Mouse (Mus musculus): ENCODE results near the gene Reep6. TPM values are rescaled to one million over a fixed set of nuclear protein-coding genes. Genes with fewer than 3 reads are reported as not detected.
A peak's percentile ranks its signal among the peaks of the same experiment; 100 is the strongest.

Reep6 gene
- total RNA-seq (2022) = 10 to 100 TPM; 12.0 to 14.8 (median 13.6) TPM

DNA sequence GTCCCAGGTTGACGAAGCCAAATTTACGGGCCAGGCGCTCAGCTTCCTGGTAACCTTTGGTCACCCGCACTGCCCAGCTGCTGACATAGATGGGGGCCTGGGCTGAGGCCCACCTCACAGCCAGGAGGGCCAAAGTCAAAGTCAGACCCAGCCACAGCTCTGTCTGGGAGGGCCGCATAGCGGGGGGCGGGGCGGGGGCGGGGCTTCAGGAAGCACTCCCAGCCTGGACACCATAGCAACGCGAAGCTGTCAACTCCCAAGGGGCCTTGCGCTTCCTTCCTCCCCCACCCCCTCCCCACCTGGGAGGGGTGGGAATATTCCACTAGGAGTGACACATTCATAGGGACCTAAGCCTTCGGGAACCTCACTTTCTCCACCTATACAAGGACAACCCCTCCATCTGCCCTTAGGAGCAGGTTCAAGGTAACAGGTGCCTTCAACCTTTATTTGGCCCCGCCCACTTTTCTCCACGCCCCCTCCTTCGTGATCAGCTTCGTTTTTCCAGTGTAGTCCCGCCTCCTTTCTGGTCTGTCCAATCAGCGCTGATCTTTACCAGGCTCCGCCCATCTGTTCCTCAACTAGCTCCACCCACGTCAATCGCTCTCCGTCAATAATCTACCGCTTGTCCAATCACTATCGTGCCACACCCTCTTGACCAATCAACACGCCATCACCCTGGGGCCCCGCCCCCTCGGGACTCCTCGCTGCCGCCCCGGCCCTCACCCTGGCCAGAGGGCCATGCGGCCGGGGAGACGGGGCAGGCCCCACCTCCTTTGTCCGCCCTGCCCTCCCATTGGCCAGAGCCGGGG lies at the start of gene Reep6, which contains the start of gene Pcsk4:
Gene Reep6, plus strand, starts transcription at position 681 of the 809 bp plus-strand sequence.
Gene Pcsk4, minus strand, starts transcription at position 226 of the 809 bp plus-strand sequence.
- DNase-seq (ENCODE audit: low spot score in 2 of 2) = peak; percentile 91 to 98

DNA sequence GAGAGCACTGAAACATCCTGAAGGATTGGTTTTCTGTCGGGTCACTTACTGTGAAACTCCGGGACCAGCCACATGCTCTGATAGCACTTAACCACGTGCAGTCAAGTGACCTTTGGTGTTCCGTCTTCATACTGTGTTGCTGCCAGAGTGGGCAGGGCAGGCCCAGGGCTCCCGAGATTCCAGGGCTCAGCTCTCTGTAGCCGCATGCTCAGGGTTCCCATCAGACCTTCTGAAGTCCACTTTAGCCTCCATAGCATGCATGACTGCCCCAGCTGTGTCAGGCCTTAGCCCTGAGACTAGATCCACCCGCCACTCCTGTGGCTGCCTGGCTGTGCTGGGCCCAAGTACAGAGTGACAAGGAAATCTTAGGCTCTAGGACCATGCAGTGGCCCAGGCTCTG lies 48.4 kb upstream of the Reep6 start:
- no peak for DNase-seq (ENCODE audit: low spot score in 2 of 2)

DNA sequence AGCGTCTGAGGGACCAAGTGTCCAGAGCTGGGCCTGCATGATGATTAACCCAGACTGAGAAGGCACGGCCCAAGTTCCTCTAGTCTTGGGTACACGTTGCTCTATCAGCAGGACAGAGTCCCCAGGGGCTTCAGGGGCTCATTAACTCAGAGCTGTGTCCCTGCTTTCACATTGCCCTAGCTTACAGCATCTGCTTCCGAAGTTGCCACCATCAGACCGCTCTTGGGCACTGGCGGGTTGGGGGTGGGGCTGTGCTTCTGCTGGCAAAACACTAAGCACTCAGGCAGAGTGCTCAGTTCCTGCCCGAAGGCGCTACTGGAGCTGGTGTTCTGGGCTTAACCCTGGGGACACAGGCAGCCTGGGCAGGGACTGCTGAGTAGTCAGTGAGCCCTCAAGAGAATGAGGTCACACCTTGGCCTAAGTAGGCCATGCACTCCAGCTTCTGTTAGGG lies 47.8 kb upstream of the Reep6 start:
- DNase-seq (ENCODE audit: low spot score in 2 of 2) = no peak

DNA sequence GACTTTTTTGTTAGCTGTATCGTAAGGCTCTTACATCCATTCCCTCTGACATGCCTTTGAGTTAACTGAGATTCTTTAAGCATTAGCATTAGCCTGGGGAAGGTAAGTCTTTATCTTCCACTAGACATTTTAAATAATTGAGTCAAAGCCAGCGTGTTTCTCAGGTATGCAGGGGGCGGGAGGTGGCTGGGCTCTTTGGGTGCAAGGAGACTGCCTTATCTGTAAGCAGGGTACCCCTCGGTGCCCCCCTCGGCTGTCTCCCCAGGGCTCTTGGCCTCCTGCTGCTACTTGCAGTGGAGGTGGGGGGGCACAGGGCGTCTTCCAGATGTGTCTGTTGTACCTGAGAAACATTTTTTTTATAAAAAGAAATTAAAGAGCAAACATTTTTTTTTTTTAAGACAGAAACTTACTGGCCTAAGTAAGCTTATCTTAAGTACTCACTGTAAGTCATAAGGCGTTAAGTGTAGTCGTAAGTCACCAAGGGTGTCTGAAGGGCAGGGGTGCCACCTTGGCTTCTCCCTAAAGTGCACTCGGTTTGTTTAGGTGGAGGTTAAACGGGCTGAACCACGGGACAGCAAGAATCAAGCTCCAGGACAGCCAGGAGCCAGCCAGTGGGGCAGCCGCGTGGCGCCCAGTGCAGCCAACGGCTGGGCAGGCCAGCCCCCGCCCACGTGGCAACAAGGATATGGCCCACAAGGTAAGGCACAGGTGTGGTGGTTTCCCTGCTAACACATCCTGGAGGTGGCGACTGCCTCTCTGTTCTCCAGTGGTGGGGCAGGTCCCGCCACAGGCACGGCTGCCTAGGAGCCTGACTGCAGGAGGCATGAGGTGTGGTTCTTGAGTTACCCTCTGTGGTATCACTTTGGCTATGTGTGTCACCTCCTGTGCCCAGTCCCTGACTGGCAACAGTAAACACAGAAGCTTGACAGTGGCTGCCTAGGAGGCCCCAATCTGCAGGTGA lies 47.0 kb upstream of the Reep6 start:
- no peak for DNase-seq (ENCODE audit: low spot score in 2 of 2)

DNA sequence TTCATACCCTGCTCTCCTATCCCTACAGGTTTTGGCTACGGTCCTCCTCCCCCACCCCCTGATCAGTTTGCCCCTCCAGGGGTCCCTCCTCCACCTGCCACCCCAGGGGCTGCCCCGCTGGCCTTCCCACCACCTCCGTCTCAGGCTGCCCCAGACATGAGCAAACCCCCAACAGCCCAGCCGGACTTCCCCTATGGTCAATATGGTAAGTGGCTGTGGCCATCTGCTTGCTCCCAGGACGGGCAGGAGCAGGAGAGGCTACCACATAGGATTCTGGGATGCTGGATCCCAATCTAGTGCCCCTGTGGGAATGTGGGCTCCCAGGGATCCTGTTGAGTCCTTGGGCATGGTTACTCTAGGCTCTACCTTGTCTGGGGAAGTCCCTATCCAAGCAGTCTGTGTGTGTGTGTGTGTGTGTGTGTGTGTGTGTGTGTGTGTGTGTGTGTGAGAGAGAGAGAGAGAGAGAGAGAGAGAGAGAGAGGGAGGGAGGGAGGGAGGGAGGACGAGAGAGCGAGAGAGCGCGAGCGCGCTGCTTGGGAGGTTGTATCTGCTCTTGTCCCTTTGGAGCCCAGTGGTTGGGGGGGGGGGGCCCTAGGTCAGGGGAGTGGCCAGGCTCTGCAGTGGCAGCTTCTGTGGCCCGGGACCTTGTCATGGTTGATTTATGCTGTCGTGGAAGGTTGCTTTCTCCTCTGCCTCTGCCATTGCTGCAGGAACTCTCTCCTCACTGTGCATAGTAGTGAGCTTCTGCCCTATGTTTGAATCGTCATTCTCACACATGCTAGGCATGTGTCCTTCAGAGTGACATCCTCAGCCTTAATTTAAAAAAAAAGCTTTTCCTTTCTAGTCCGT lies 44.3 kb upstream of the Reep6 start:
- DNase-seq (ENCODE audit: low spot score in 2 of 2) = no peak

DNA sequence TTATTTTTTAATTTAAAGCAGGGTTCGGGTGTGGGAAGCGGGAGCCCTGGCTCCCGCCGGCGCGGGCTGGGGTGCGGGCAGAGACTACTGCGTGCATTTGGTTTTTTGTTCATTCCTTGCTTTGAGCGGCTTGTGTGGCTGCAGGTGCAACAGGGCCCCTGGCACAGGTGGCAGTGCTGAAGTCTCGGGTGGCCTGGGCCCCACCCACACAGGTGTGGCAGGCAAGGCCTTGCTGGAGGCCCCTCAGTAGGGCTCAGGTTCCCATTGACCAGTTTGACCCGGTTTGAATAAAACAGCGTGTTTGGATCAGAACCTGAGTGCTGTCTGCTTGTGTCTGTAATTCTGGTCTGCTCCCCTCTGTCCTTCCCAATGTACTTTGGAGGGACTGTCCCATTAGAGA lies 41.7 kb upstream of the Reep6 start:
- no peak for DNase-seq (ENCODE audit: low spot score in 2 of 2)

DNA sequence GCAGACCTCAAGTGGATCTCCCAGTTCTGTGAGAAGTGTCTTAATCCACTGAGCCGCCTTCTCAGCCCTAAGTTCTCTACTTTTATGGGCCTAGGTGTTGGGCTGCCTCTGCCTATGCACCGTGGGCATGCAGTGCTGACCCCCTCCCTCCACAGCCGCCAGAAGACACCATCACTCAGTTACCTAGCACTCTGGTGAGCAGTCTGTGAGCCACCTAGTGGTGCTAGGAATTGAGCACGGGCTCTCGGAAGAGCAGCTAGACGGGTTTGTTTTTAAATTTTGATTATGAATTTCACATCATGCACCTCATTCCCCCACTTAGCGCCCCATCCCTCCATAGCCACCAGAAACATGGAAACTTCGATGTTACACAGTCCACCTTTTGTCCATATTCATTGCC lies 41.1 kb upstream of the Reep6 start:
- DNase-seq (ENCODE audit: low spot score in 2 of 2) = no peak

DNA sequence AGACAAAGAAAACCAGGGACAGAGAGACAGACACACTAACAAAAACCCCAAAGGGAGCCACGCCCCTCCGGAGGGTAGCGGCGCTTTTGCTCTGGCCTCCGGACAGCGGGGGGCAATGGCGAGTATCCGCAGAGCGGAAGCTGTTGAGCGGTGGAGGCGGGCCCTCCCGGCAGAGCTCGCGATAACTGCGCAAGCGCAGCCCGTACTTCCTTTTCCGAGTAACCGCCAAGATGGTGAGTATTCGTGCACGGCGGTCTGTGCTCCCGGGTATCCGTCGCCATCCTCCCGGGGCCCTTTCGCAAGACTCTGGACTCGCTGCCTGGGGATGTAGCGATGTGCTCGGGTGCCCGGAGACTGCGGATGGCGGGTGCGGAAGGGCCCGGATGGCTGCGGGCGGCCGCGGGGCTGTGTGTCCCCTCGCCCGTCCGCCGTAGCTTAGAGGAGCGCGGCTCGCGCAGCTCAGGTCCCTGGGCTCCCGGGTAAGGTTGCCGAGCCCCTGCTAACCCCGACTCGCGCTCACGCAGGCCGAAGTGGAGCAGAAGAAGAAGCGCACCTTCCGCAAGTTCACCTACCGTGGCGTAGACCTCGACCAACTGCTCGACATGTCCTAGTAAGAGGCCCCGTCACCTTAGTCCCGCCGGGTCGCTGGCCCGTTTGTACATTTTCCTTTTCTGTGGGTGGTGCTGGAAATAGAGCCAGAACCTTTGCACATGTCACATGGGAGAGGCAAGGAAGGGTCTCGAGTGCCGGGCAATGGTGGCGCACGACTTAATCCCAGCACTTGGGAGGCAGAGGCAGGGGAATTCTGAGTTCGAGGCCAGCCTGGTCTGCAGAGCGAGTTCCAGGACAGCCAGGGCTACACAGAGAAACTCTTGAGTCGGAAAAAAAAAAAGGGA lies 37.3 kb upstream of the Reep6 start, which contains the start of gene Rps15:
Gene Rps15, plus strand, starts transcription at position 203 of the 896 bp plus-strand sequence.
- peak; percentile 81 to 91 for DNase-seq (ENCODE audit: low spot score in 2 of 2)

DNA sequence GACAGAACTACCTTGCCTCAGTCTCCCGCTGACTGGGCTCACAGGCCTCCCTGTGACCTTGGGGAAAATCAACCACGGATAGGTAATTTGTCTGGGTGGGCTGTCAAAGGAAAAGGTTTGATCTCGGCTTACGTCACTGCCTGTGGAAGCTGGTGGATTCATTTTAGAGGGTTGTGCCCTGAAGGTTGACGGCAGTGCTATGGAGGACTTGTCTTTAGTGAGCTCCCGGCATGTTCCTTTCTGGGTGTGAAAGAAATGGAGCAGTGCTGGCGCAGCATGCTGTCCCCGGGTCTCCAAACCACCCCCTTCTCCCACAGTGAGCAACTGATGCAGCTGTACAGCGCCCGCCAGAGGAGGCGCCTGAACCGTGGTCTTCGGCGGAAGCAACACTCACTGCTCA lies 36.4 kb upstream of the Reep6 start:
- no peak for DNase-seq (ENCODE audit: low spot score in 2 of 2)

DNA sequence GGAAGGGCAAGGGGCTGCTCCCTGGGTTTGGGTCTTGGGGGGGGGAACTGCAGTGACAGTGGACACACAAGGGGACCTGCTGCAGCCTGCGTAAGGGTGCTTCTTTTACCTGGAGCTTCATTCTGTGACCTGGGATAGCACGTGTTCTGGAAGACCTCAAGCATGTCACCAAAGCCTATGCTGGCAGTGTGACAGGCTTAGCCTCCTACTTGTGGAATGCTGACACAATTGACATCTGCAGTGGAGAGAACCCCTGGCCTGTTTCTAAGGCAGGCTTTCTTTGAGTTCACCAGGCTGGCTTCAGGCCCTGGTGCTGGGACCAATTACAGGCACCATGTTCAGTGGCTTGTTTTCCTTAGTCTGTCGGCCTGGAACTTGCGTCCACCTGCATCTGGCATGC lies 35.4 kb upstream of the Reep6 start:
- no peak for DNase-seq (ENCODE audit: low spot score in 2 of 2)

DNA sequence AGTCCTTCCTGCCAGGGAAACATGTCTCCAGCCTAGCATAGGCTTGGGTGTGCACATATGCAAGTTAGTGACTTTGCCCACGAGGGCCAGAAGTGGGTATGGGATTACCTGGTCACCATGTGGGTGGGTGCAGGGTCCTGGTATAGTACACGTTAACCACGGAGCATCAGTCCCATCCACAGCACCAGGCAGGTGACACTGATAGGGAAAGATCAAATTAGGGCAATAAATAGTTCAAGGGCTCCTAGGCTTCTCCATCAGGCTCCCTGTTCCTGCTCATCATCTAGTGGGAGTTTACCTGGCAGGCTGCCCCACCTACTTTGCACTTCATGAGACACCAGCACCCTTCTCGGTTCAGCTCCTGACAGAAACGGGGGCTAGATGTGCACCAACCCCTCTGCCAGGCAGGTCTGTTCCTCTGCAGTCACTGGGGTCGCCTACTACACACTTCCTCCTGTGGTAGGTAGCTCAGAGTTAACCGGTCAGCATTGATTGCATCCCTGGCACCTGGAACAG lies 34.9 kb upstream of the Reep6 start:
- DNase-seq (ENCODE audit: low spot score in 2 of 2) = no peak

DNA sequence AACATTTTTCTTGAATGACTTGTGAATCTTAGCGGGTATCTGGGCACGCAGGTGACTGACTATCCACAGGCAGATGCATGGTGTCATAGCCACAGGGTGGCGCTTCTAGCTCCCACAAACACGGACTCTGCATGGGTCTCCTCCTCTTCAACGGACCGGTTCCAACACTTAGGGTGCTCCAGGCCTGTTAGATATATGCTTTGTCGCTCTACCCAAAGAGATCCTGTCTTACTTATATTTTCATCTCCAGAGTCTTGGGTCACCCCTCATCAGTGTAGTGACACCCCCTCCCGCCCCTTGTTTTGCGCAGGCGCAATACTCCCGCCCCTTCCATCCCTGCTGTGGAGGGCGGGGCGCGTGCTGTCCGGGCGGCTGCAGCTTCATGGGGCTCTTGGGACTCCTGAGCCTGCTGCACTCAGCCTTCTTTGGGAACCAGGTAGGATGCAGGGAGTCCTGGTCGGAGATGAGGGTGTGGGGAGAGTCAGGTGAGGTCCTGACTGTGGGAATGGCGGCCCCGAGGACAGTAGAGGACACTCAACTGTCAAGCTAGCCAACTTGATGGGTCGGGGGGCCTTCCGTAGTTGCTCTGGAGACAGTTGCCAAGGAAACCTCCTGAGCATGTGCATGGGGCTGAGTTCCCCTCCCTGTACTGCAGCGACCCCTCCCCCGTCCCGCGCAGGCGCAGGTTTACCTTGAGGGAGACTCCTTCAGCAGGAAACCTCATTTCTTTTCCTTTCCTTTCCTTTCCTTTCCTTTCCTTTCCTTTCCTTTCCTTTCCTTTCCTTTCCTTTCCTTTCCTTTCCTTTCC lies 33.9 kb upstream of the Reep6 start, which contains the start of gene Apc2:
Gene Apc2, plus strand, starts transcription at position 360 of the 808 bp plus-strand sequence.
- DNase-seq (ENCODE audit: low spot score in 2 of 2) = peak; percentile 71

DNA sequence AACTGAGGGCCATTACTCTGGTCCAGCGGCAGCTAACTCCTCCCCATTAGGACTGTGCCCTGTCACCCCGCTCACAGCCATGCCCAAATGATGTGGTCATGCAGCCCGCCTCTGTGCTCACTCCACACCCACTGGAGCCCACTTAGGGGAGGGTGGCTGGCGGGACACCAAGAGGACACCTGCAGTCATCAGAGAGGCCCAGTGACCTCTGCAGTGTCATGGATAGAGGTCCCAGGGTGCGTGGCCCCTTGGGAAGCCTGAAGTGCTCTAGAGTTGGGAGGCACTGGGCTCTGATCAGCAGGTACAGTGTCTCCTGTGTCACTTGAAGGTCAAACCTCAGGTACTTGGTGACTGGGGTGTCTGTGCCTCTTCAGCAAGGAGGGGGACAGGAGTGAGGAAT lies 32.9 kb upstream of the Reep6 start:
- DNase-seq (ENCODE audit: low spot score in 2 of 2) = no peak

DNA sequence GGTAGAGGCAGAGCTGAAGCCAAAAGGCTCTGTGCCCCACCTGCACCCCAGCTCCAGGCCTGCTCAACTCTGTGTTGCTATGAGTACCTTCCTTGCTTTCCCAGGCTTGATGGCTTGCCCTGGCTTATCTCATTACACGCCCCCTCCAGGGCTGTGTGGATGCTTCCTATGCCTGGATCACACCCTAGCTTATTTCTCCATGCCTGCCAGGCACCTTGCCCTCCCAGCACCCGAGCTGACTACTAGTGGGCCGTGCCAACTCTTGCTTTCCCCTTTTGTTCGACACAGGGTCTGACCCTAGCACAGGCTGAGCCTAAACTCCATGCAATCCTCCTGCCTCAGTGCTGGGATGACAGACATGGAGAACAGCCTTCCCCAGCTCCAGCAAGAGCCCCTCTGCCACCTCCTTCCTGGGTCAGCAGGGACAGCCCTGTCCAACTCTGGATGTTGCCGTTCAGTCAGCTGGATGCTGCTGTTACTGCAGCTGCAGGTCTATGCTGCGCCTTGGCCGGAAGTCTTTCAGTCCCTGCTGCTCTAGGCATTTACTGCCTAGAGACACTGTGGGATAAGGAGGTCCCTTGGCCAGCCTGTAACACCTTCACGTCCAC lies 32.1 kb upstream of the Reep6 start:
- no peak for DNase-seq (ENCODE audit: low spot score in 2 of 2)

DNA sequence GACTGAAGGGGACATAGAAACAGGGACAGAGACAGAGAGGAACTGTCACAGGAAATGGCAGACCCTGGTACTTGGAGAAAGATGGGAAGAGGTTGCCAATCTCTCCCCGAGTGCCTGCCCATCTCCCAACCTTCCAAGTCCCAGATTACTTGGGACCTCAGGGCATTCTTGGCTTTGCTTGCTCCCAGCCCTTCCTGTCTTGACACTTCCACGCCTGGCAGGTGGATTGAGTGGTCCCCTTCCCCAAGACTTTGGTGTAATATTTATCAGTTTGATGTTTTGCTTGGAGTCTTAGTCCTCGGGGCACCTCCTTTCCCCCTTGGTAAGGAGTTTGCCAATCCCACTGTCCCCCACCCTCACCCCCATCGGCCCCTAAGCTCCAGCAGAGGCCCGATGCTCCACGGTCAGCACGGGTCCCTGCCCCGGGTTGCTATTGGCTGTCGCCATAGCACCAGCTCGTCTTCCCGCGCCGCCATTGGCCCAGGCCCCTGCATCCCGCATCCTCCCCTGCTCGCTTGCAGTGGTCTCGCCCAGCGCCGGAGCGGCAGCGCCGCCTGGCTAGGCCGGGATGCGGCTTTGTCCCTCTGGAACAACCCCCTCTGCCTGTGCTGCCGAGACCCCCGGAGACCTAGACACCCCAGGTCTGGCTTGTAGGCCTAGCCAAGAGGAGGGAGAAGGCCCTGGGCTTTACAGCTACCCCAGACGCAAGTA lies 31.0 kb upstream of the Reep6 start:
- peak; percentile 75 to 88 for DNase-seq (ENCODE audit: low spot score in 2 of 2)

DNA sequence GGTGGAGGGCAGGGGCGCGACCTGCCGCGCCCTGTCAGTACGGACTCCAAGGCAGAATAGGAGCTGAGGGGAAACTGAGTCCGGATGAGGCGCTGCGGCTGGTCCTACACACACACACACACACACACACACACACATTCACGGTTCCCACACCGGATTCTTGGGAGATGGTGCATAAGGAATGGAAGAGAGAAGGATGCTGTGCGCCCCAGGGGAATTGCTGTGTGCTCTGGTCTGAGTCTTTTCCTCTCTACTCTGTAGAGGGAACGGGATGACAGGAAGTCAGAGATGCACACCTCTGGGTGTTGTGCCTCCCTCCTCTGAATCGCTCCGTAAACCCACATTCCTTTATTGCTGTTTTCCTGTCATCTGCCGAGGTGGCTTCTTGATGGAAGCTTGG lies 30.5 kb upstream of the Reep6 start:
- DNase-seq (ENCODE audit: low spot score in 2 of 2) = no peak

DNA sequence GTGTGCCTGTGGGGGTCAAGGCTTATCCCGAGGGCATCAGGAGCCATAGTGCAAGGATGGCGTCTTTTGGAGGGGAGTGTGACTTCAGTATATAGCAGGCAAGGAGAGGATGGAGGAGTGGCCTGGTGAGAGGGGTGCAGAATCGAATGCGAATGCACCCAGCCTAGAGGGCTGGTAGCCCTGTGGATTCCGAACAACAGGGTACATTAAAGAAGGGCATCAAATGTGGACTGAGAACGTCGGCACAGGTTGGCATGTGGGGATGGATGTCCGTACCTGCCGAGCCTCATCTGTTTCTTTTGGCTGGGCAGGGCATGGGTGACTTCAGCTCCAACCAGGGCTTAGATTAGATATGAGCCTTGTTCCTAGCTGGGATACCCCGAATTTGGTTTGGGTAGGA lies 29.9 kb upstream of the Reep6 start:
- no peak for DNase-seq (ENCODE audit: low spot score in 2 of 2)

DNA sequence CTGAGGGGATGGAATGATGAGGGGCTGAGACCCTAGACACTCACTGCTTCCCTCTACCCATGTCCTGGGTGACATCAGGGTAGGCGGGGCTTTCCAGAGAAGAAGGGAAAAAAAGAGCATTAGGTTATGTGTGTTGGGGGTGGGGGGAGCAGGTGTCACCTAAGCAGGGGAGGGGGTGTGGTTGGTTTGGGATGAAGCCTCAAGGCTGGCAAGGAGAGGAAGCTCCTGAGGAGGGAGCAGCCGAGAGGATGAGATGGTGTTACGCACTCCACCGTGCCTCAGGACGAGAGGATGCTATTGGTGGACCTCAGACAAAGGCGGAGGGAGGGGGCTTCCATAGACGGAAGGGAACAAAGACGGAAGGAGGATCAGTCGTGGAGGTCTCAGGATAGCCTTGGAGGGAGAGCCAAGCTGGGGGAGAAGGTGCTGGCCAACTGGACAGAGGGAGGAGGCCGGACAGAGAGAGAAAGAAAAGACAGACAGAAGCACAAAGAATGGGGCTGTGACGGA lies 29.0 kb upstream of the Reep6 start:
- no peak for DNase-seq (ENCODE audit: low spot score in 2 of 2)

Data from left cerebral cortex, adult 8-10 months (tissue).